Mouse (Mus musculus) limb, embryonic 11.5 days (tissue): ENCODE data around the gene Setx. TPM values are rescaled to one million over a fixed set of nuclear protein-coding genes. Genes with fewer than 3 reads are reported as not detected.

ENCODE experiments used
- ATAC-seq: fragments of 200-750 bp; cut with Nextera tagmentation; 2 replicates; pipeline ENCODE4 v1.8.0; 2017; ENCODE audit warnings: low read depth; ENCODE audit not compliant: insufficient number of reproducible peaks, low FRiP score, low TSS enrichment
- DNase-seq: peaks from one replicate; pipeline ENCODE4 v3.0.0-alpha.2; 2015; ENCODE audit warnings: low spot score
- H3K27ac ChIP-seq: fragments of 300-500 bp; sonication (generic); replicated peaks from 2 replicates; pipeline ENCODE4 v1.5.1; 2014; ENCODE audit warnings: low read depth, mild to moderate bottlenecking, low read length
- H3K27me3 ChIP-seq: fragments of 300-500 bp; sonication (generic); 2 replicates; pipeline ENCODE4 v1.6.1; 2014; ENCODE audit warnings: mild to moderate bottlenecking, low read length, mixed read lengths; ENCODE audit not compliant: control insufficient read depth, insufficient read depth
- H3K36me3 ChIP-seq: fragments of 300-500 bp; sonication (generic); 2 replicates; pipeline ENCODE4 v1.6.1; 2014; ENCODE audit warnings: mild to moderate bottlenecking, low read length, moderate library complexity, mixed read lengths; ENCODE audit not compliant: control insufficient read depth, insufficient read depth
- H3K4me1 ChIP-seq: fragments of 300-500 bp; sonication (generic); 2 replicates; pipeline ENCODE4 v1.6.1; 2014; ENCODE audit warnings: low read length, mixed read lengths; ENCODE audit not compliant: control insufficient read depth, insufficient read depth
- H3K4me2 ChIP-seq: fragments of 300-500 bp; sonication (generic); 2 replicates; pipeline ENCODE4 v1.6.1; 2014; ENCODE audit warnings: low read depth, mild to moderate bottlenecking, moderate library complexity; ENCODE audit not compliant: severe bottlenecking
- H3K4me3 ChIP-seq: fragments of 300-500 bp; sonication (generic); 2 replicates; pipeline ENCODE4 v1.5.1; 2014; ENCODE audit warnings: low read depth, low read length
- H3K9ac ChIP-seq: fragments of 300-500 bp; sonication (generic); 2 replicates; pipeline ENCODE4 v1.6.1; 2014; ENCODE audit warnings: mild to moderate bottlenecking, low read length
- H3K9me3 ChIP-seq: fragments of 300-500 bp; sonication (generic); 2 replicates; pipeline ENCODE4 v1.6.1; 2016; ENCODE audit warnings: low read length; ENCODE audit not compliant: control insufficient read depth
- WGBS: fragments of 180-500 bp; shearing (Covaris S2); extraction: QIAGEN DNeasy Blood & Tissue Kit; methylation state at CpG from one replicate; pipeline ENCODE4 v1.1.7; 2014; 5-methylcytosine and 5-hydroxymethylcytosine counted together
- polyA plus RNA-seq: library from polyadenylated mRNA; unstranded; fragments of >200 nt; fragmentation: Nextera tagmentation; extraction: Ambion mirVana; gene quantifications from 2 replicates; pipeline ENCODE4 v1.2.1, GENCODE M21; 2014

The Setx gene
- polyA plus RNA-seq, 1 experiment from 2014 or later: 12.2 TPM

DNA sequence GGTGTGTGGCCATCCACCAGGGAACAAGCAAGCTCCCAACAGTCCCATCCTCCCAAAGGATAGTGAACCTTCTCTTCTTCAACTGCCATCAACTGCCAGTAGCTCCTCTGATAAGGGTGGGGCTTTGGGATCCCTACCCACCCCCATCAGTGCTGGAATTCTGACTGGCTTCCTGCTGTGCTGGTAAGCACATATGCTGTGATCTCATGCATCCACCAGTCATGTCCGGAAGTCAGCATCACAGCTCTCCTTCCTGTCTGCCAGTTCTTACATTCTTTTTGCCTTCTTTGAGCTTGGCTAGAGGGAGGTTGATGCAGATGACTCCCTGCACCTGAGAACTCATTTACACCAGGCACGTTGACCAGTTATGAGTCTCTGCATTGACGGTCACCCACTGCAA is 1.5 kb upstream of the Setx start:
- no peaks in the 10 kb centered on the region for H3K9me3 ChIP-seq
- DNase-seq: no peak
- H3K4me3 ChIP-seq: no peak overlapping the region
- H3K27me3 ChIP-seq: no peaks in the 10 kb centered on the region
- no peaks in the 10 kb centered on the region for H3K4me1 ChIP-seq
- 81% methylated on average over 3 of the region's 3 CpGs for WGBS
- ATAC-seq: no peak
- no peak overlapping the region for H3K9ac ChIP-seq
- no peak overlapping the region for H3K4me2 ChIP-seq
- H3K36me3 ChIP-seq: 0 out of 2 replicates have a peak, but pooled peaks cover 3% of the 10 kb centered on the region
- no peak overlapping the region for H3K27ac ChIP-seq

DNA sequence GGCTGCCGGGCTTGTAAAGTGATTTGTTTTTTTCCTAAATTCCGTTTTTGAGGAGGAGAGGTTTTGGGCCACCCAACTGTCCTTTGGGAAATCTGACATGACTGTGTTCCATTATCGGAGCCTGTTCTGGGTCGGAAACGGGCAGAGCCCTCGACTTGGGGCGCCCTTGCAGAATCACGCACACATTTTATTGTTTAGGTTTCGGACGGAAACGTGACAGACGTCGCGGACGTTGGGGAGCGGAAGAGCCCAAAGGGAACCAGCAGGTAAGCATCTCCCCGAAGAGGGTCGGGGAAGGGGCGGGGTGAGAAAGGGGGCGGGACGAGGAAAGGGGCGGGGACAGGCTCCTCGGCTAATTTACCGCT is 572 bp downstream of the Setx start:
- Histone ChIP-seq H3K9ac (peak overlapping the region; percentile 9; the same call in 1 of the 2 replicates), H3K4me2 (peak overlapping the region; percentile 45), H3K4me3 (peak overlapping the region; percentile 55), H3K4me1 (no peaks in the 10 kb centered on the region), H3K36me3 (0 out of 2 replicates have a peak, but pooled peaks cover 3% of the 10 kb centered on the region), H3K27ac (no peak overlapping the region; the same call in 1 of the 2 replicates), H3K9me3 (no peaks in the 10 kb centered on the region), H3K27me3 (no peaks in the 10 kb centered on the region)
- ATAC-seq (no peak), DNase-seq (no peak)
- 0% methylated on average over 24 of the region's 24 CpGs for WGBS

DNA sequence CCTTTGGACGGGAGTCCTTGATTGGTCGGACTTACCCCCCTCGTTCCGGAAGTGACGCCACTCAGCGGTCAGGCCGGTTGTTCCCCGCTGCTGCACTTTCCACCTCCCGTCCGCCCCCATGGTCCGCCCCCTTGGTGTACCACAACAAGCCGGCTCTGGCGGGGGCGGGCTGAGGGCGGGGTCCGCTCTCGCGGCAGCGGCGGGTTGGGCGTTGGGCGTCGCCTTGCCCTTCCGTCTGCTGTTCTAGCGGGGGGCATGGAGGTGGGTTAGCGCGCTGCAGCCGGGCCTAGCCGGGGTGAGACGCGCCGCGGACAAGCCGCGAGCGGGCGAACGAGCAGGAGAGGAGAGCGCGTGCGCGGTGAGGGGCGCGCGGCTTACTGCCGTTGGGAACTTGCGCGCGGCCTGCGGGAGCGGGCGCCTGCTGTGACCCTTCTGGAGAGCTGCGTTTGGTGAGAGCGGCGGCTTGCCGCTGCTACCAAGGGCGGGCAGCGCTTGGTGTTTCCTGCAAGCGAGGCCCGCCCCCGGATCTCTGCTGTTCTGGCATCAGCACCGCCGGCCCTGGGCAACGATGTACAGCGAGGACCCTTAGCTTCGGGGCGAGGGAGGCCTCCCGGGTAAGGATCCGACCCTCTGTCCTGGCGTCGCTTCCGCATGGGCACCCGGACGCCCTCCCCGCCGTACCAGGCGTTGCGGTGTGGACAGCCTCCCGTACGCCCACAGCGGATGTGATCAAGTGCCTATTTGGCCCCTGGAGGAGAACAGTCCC is 1.1 kb downstream of the Setx start:
- Histone ChIP-seq H3K4me2 (peak overlapping the region; percentile 68), H3K4me1 (no peaks in the 10 kb centered on the region), H3K27me3 (no peaks in the 10 kb centered on the region), H3K27ac (peak overlapping the region; percentile 91), H3K36me3 (0 out of 2 replicates have a peak, but pooled peaks cover 3% of the 10 kb centered on the region), H3K9me3 (no peaks in the 10 kb centered on the region), H3K4me3 (peak overlapping the region; percentile 55), H3K9ac (peak overlapping the region; percentile 65)
- under 1% methylated on average over 81 of the region's 81 CpGs for WGBS
- ATAC-seq: peak; percentile 96
- peak; percentile 100 for DNase-seq

DNA sequence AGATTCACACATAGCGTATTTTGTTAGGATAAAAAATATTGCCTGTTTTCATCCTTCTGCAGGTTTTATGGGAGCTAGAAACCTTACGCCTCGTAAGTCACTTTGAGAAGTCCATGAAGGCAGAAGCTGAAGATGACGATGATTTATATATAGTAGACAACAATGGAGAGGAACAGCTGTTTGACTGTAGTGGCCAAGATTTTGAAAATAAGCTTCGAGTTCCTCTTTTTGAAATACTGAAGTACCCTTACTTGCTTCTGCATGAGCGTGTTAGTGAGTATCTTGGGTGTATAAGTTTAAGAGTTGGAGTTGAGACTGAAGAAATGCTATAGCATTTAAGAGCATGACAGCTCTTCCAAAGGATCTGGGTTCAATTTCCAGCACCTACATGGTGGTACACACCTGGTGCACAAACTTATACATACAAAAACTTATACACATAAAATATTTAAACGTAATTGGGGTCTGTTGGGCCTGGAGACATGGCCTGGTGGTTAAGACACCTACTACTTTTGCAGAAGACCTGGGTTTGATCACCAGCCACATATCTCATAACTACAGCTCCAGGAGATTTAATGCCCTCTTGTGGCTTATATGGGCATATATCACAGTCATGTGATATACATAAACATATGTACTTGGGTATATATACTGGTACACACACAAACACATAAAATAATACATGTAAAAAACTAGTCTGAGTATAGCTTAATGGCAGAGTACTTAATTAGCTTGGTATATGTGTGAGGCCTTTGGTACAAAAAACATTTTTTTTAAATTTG is 6.3 kb downstream of the Setx start:
- Histone ChIP-seq H3K9ac (no peak overlapping the region), H3K4me1 (no peaks in the 10 kb centered on the region), H3K27me3 (no peaks in the 10 kb centered on the region), H3K9me3 (no peaks in the 10 kb centered on the region), H3K4me2 (no peak overlapping the region), H3K4me3 (no peak overlapping the region), H3K36me3 (peaks cover 8% of the 10 kb centered on the region; the same call in 1 of the 2 replicates), H3K27ac (no peak overlapping the region)
- ATAC-seq (no peak), DNase-seq (no peak)
- whole genome bisulfite sequencing: 93% methylated on average over 7 of the region's 7 CpGs

DNA sequence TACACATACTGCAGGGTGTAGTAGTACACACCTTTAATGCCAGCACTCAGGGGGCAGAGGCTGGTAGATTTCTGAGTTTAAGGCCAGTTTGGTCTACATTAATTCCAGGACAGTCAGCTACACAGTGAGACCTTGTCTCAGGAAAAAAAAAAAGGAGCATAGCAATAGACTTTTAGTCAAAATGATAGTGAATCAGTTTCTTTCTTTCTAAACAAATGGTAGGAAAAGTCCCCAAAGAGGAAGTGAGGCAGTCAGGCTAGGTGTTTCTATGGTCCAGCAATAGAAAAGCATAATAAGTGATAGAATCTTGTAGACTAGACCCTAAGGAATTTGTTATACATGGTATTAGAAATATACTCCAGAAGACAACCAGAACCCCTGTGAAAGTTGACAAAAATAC is 11.2 kb downstream of the Setx start:
- peaks cover 5% of the 10 kb centered on the region for H3K36me3 ChIP-seq
- no peak overlapping the region for H3K27ac ChIP-seq
- no peaks in the 10 kb centered on the region for H3K9me3 ChIP-seq
- no peak for ATAC-seq
- no peak for DNase-seq
- H3K9ac ChIP-seq: no peak overlapping the region
- H3K4me2 ChIP-seq: no peak overlapping the region
- H3K27me3 ChIP-seq: no peaks in the 10 kb centered on the region
- H3K4me1 ChIP-seq: no peaks in the 10 kb centered on the region
- H3K4me3 ChIP-seq: no peak overlapping the region

DNA sequence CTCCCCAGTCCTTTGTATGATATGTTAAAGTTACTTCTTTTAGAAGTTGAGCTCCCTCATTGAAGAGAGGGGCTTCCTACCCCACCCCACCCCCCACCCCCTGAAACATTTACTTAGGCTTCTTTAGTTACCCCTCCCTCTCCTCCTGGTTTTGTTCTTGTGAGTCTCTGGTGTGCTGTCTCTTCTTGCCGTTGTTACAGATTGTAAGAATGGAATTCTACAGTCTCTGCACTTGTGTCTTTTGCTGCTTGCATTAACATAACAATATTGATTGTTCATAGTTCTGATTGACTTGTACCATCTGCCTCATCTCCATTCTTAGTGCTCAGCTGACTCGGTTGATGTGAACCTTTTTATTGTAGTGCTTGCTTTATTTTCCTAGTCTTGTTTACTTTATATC is 28.0 kb downstream of the Setx start:
- 86% methylated on average over 2 of the region's 2 CpGs for WGBS
- no peak overlapping the region for H3K4me3 ChIP-seq
- peaks cover 4% of the 10 kb centered on the region; the same call in 1 of the 2 replicates for H3K36me3 ChIP-seq
- DNase-seq (no peak), ATAC-seq (no peak)
- no peaks in the 10 kb centered on the region for H3K27me3 ChIP-seq
- no peak overlapping the region for H3K4me2 ChIP-seq
- H3K27ac ChIP-seq: no peak overlapping the region
- H3K4me1 ChIP-seq: no peaks in the 10 kb centered on the region
- H3K9ac ChIP-seq: no peak overlapping the region
- H3K9me3 ChIP-seq: no peaks in the 10 kb centered on the region

DNA sequence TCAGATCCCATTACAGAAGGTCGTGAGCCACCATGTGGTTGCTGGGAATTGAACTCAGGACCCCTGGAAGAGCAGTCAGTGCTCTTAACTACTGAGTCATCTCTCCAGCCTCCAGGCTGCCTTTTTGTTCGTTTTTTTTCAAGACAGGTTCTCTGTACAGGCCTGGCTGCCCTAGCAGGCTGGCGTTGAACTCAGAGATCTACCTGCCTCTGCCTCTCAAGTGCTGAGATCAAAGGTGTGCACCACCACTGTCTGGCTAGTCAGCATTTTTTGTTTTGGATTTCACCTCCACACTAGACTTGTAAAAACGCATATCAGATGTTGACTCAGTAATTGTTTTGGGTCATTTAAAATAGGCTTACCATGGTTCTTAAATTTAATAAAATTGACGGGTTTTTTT is 44.1 kb downstream of the Setx start:
- 92% methylated on average over 5 of the region's 5 CpGs for WGBS

DNA sequence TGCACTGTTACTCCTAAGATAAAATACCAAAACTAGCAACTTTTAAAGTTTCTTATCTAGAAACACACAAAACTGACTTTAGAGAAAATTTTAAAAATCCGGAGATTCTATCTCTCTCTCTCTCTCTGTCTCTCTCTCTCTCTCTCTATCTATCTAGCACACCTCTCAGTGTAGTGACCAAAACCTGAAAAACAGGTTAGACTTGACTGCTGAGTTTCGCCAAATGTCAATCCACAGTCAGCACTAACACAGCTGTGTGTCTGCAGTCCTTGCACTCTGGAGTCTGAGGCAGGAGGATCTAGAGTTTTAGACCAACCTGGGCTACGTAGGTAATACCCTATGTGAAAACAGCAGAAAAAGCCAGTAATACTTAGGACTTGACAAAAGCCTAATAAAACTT is 50.9 kb downstream of the Setx start:
- Histone ChIP-seq H3K36me3 (peaks cover 11% of the 10 kb centered on the region), H3K9ac (no peak overlapping the region), H3K9me3 (no peaks in the 10 kb centered on the region), H3K4me1 (no peaks in the 10 kb centered on the region), H3K27me3 (no peaks in the 10 kb centered on the region), H3K27ac (no peak overlapping the region), H3K4me3 (no peak overlapping the region), H3K4me2 (no peak overlapping the region)
- DNase-seq (no peak), ATAC-seq (no peak)
- 82% methylated on average over 3 of the region's 3 CpGs for WGBS

More for the DNA sequence above, 44.1 kb downstream of the Setx start:
- Histone ChIP-seq H3K9ac (no peak overlapping the region), H3K4me3 (no peak overlapping the region), H3K36me3 (peaks cover 6% of the 10 kb centered on the region), H3K4me1 (no peaks in the 10 kb centered on the region), H3K9me3 (no peaks in the 10 kb centered on the region), H3K27ac (no peak overlapping the region), H3K4me2 (no peak overlapping the region), H3K27me3 (no peaks in the 10 kb centered on the region)
- DNase-seq (no peak), ATAC-seq (no peak)
